Mouse (Mus musculus) layer of hippocampus, adult 18-20 months (tissue): ENCODE results near the gene Tbrg4. TPM values are rescaled to one million over a fixed set of nuclear protein-coding genes. Genes with fewer than 3 reads are reported as not detected.

ENCODE experiments used
- DNase-seq, 2 experiments: peaks; one replicate each; pipeline ENCODE4 v3.0.0; 2022; ENCODE audit warnings: low spot score in 2 of 2
- total RNA-seq, 2 experiments: library from RNA; stranded (reverse); gene quantifications; 2 replicates each; pipeline ENCODE4 v1.2.3; 2021

Gene Tbrg4
- total RNA-seq, 2 experiments from 2014 or later = 42.6 to 46.8 TPM

GRCm38 (mm10) chr11:6594845-6595244 lies 31.0 kb downstream of the Tbrg4 start:
- no peak for DNase-seq

GRCm38 (mm10) chr11:6593406-6593805 lies 32.5 kb downstream of the Tbrg4 start:
- DNase-seq = no peak

- DNase-seq = no peak
Measured at GRCm38 (mm10) chr11:6590933-6591675, 34.8 kb downstream of the Tbrg4 start.

- DNase-seq = no peak
Measured at GRCm38 (mm10) chr11:6589838-6590237, 36.0 kb downstream of the Tbrg4 start.

- no peak for DNase-seq
Measured at GRCm38 (mm10) chr11:6588295-6588694, 37.6 kb downstream of the Tbrg4 start.

GRCm38 (mm10) chr11:6587249-6587940 lies 38.5 kb downstream of the Tbrg4 start:
- DNase-seq = no peak

- DNase-seq = no peak
Measured at GRCm38 (mm10) chr11:6586660-6587059, 39.2 kb downstream of the Tbrg4 start.

- DNase-seq = no peak
Measured at GRCm38 (mm10) chr11:6585748-6586147, 40.1 kb downstream of the Tbrg4 start.

GRCm38 (mm10) chr11:6581560-6581959 lies 44.3 kb downstream of the Tbrg4 start:
- DNase-seq = no peak

- no peak for DNase-seq
Measured at GRCm38 (mm10) chr11:6580065-6580750, 45.7 kb downstream of the Tbrg4 start.

GRCm38 (mm10) chr11:6579361-6579760 lies 46.5 kb downstream of the Tbrg4 start:
- no peak for DNase-seq

- no peak for DNase-seq
Measured at GRCm38 (mm10) chr11:6576151-6576550, 49.7 kb downstream of the Tbrg4 start.

- DNase-seq = peak in 1 of 2 experiments; percentile 21
Measured at GRCm38 (mm10) chr11:6569410-6569777, 56.5 kb downstream of the Tbrg4 start.

- DNase-seq = peak; percentile 50 to 74
Measured at GRCm38 (mm10) chr11:6568584-6569409, 57.1 kb downstream of the Tbrg4 start.

- no peak for DNase-seq
Measured at GRCm38 (mm10) chr11:6567951-6568350, 57.9 kb downstream of the Tbrg4 start.

- DNase-seq = no peak
Measured at GRCm38 (mm10) chr11:6566496-6566895, 59.4 kb downstream of the Tbrg4 start.

Other genes starting within 250 kb of the Tbrg4 start
- 100 to 1,000 TPM; 169 to 174 TPM for gene Zmiz2, start 237.0 kb downstream of the Tbrg4 start, total RNA-seq
- 1,000 to 10,000 TPM; 1,682 to 1,687 TPM for gene Ppia, start 210.6 kb downstream of the Tbrg4 start, total RNA-seq
- gene H2afv, start 181.6 kb downstream of the Tbrg4 start, total RNA-seq = 10 to 100 TPM; 36.3 to 45.4 TPM
- 100 to 1,000 TPM; 229 to 239 TPM for gene Purb, start 150.2 kb downstream of the Tbrg4 start, total RNA-seq
- gene Myo1g, start 105.1 kb downstream of the Tbrg4 start, total RNA-seq = under 1 TPM; 0.43 to 0.57 TPM
- 10 to 100 TPM; 53.5 to 54.1 TPM for gene Ccm2, start 79.2 kb downstream of the Tbrg4 start, total RNA-seq
- gene Nacad, start 20.0 kb downstream of the Tbrg4 start, total RNA-seq = 10 to 100 TPM; 37.5 to 38.6 TPM
- not detected for gene Wap, start 12.6 kb upstream of the Tbrg4 start, total RNA-seq
- gene Ramp3, start 32.5 kb upstream of the Tbrg4 start, total RNA-seq = 1 to 10 TPM; 6.6 to 7.3 TPM
- not detected for gene Gm11983, start 211.6 kb upstream of the Tbrg4 start, total RNA-seq